Mouse (Mus musculus) heart, adult 2 months (tissue): ENCODE measurements around the gene Rcc2. TPM values are rescaled to one million over a fixed set of nuclear protein-coding genes. Genes with fewer than 3 reads are reported as not detected.

ENCODE experiments used
- DNase-seq, 2 experiments: peaks; one replicate each; pipeline ENCODE4 v3.0.0; 2021
- H3K27ac ChIP-seq: fragments of 200-600 bp; 2 replicates; pipeline ENCODE4 v1.8.1; 2022
- H3K27me3 ChIP-seq: fragments of 200-500 bp; 2 replicates; pipeline ENCODE4 v1.6.1; 2012; ENCODE audit warnings: mild to moderate bottlenecking, low read length, inconsistent platforms, mixed read lengths; ENCODE audit not compliant: control insufficient read depth, insufficient read depth
- H3K36me3 ChIP-seq: fragments of 200-500 bp; 2 replicates; pipeline ENCODE4 v1.6.1; 2012; ENCODE audit warnings: low read length, inconsistent platforms; ENCODE audit not compliant: control insufficient read depth, insufficient read depth
- H3K4me1 ChIP-seq: fragments of 200-500 bp; 2 replicates; pipeline ENCODE4 v1.6.1; 2011; ENCODE audit warnings: low read length; ENCODE audit not compliant: control insufficient read depth, insufficient read depth
- H3K4me3 ChIP-seq: fragments of 200-600 bp; 2 replicates; pipeline ENCODE4 v1.8.1; 2022
- H3K79me2 ChIP-seq: fragments of 200-500 bp; replicated peaks from 2 replicates; pipeline ENCODE4 v1.6.1; 2012; ENCODE audit warnings: mild to moderate bottlenecking, inconsistent platforms, low read length, moderate library complexity, mixed read lengths; ENCODE audit not compliant: control insufficient read depth, insufficient read depth
- H3K9ac ChIP-seq: fragments of 200-500 bp; 2 replicates; pipeline ENCODE4 v1.6.1; 2012; ENCODE audit warnings: low read depth, mild to moderate bottlenecking, control low read depth, inconsistent platforms, low read length, mixed read lengths
- CTCF ChIP-seq: fragments of 200-600 bp; IDR thresholded peaks from 2 replicates; pipeline ENCODE4 v1.8.1; 2022; ENCODE audit warnings: antibody characterized with exemption, mild to moderate bottlenecking, moderate library complexity
- EP300 ChIP-seq: fragments of 200-500 bp; IDR thresholded peaks from 2 replicates; pipeline ENCODE4 v1.6.1; 2011; ENCODE audit warnings: low read depth, low read length, control low read depth; ENCODE audit not compliant: insufficient read depth
- POLR2A ChIP-seq: fragments of 200-500 bp; IDR thresholded peaks from 2 replicates; pipeline ENCODE4 v1.6.1; 2011; ENCODE audit warnings: mild to moderate bottlenecking, low read depth, low read length, control low read depth; ENCODE audit not compliant: insufficient read depth
- WGBS: fragments of 180-500 bp; shearing (Covaris S2); methylation state at CpG from one replicate; pipeline ENCODE4 v1.1.7; 2018; 5-methylcytosine and 5-hydroxymethylcytosine counted together
- intact Hi-C: fragments of 180-260 bp; cut with DNase I; formaldehyde crosslinking; loops from one replicate; pipeline ENCODE4 v1.15.1; 2025
- microRNA-seq, 2 experiments: library from miRNA; unstranded; fragments of <30 nt; microRNA quantifications; one replicate each; pipeline ENCODE4 v1.2.0; 2021
- polyA plus RNA-seq: library from polyadenylated mRNA; depleted of rRNA; stranded (reverse); fragments of >200 nt; gene quantifications from 2 replicates; pipeline ENCODE4 v1.2.3, GENCODE M21; 2012; rRNA removed
- total RNA-seq, 2 experiments: library from RNA; stranded (reverse); gene quantifications; 2 replicates each; pipeline ENCODE4 v1.2.3; 2021

The Rcc2 gene
- total and polyA plus RNA-seq, 3 experiments, result 13.7 to 14.2 (median 14.1) TPM

DNA sequence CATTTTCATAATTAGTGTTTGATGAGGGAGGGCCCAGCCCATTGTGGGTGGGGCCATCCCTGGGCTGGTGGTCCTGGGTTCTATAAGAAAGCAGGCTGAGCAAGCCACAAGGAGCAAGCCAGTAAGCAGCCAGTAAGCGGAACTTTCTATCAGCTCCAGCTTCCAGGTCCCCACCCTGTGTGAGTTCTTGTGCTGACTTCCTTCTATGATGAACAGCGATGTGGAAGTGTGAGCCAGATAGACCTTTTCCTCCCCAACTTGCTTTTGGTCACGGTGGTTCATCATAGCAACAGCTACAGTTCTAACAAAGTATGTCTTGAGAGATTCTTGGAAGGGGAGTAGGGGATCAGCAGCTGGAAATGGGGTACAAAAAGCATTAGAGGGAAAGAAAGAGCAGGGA lies 65.6 kb downstream of the Rcc2 start:
- Histone ChIP-seq H3K36me3 (no peaks in the 10 kb centered on the region), H3K4me1 (peaks cover 3% of the 10 kb centered on the region; the same call in 1 of the 2 replicates), H3K27me3 (no peaks in the 10 kb centered on the region), H3K27ac (no peak overlapping the region), H3K79me2 (no peaks in the 10 kb centered on the region), H3K9ac (no peak overlapping the region), H3K4me3 (no peak overlapping the region)
- WGBS, result 42% methylated on average over 3 of the region's 3 CpGs
- intact Hi-C loops, result no loop called here
- TF ChIP-seq POLR2A (no peak), CTCF (no peak), EP300 (no peak)
- no peak for DNase-seq

DNA sequence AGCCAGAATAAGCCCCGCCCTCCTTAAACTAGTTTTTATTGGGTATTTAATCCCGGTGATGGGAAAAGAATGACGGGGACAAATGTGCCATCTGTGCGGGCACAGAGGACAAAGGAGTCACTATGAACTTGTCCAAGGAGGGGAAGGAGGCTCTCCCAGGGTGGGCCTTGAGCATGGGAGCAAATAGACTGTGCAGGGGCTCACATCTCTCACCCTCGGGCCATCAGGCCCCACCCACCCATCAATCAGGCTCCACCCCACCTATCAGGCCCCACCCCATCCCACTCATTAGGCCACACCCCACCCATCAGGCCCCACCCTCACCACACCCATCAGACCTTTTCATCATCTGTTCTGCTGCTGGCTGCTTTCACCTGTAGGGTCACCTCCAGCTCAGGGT lies 68.6 kb downstream of the Rcc2 start:
- H3K4me1 ChIP-seq, result peaks cover 3% of the 10 kb centered on the region; the same call in 1 of the 2 replicates
- H3K27ac ChIP-seq, result no peak overlapping the region

DNA sequence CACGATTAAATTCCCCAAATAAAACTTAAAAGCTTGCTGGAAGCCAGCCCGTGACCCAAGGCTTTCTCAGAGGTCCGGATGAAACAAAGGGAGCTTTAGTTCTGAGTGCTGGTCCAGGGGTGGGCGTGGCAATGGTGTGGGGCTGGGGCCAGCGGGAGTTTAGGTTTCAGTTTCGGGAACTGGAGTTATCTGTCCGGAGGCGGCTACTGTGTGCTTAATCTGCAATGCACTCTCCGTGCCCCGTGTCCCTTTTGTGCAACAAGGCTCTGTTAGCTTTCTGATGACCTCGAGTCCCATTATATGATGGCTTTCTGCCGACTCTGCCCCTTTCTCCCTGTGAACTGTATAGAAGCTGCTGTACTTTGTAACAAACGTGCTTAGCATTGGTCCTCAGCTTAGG lies 70.1 kb downstream of the Rcc2 start:
- DNase-seq, result peak; percentile 70 to 71
- H3K27ac ChIP-seq, result peak overlapping the region; percentile 13
- H3K79me2 ChIP-seq, result no peaks in the 10 kb centered on the region
- intact Hi-C loops, result no loop called here
- WGBS, result 2% methylated on average over 13 of the region's 13 CpGs
- peak overlapping the region; percentile 47 for H3K4me3 ChIP-seq
- no peaks in the 10 kb centered on the region for H3K27me3 ChIP-seq
- H3K36me3 ChIP-seq, result no peaks in the 10 kb centered on the region
- peak overlapping the region; percentile 71 for H3K9ac ChIP-seq
- peaks cover 3% of the 10 kb centered on the region; the same call in 1 of the 2 replicates for H3K4me1 ChIP-seq
- TF ChIP-seq CTCF (no peak), EP300 (no peak)

More for the DNA sequence above, 68.6 kb downstream of the Rcc2 start:
- H3K36me3 ChIP-seq, result no peaks in the 10 kb centered on the region
- no peaks in the 10 kb centered on the region for H3K79me2 ChIP-seq
- no peak for DNase-seq
- no peak overlapping the region for H3K4me3 ChIP-seq
- intact Hi-C loops, result no loop called here
- TF ChIP-seq POLR2A, result no peak
- TF ChIP-seq CTCF, result no peak
- no peak for TF ChIP-seq EP300
- H3K9ac ChIP-seq, result no peak overlapping the region
- 85% methylated on average over 5 of the region's 5 CpGs for WGBS
- H3K27me3 ChIP-seq, result no peaks in the 10 kb centered on the region

DNA sequence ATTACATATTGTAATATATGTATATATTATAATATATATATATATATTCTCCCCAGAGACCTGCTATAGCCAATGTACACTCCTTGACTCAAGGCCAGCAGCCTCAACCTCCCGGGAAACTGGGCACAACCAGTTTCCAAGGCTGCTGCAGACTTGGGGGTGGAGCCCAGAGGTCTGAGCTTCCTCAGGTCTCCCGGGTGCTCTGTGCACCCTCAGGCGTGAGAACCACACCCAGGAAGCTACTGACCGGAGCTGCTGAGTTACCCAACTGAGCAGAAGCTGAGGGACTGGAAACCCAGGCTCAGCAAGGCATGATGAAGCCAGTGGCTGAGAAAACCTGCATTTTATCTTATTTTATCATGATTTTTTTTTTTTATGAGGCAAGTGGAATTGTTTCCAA lies 70.8 kb downstream of the Rcc2 start:
- TF ChIP-seq CTCF, result no peak
- no peak for TF ChIP-seq POLR2A
- no peak for TF ChIP-seq EP300
- Histone ChIP-seq H3K36me3 (no peaks in the 10 kb centered on the region), H3K27me3 (no peaks in the 10 kb centered on the region), H3K4me3 (no peak overlapping the region), H3K79me2 (no peaks in the 10 kb centered on the region), H3K27ac (no peak overlapping the region), H3K9ac (no peak overlapping the region), H3K4me1 (peaks cover 3% of the 10 kb centered on the region; the same call in 1 of the 2 replicates)
- peak in 1 of 2 experiments; percentile 42 for DNase-seq
- intact Hi-C loops, result no loop called here
- 19% methylated on average over 4 of the region's 4 CpGs for WGBS

Small RNA genes within 50 kb of the gene (microRNA-seq; reads per million reads assigned to microRNA genes)
- gene Gm23045, result 0 reads per million in 2 experiments
- 0 reads per million in 2 experiments for gene Gm25951

Other genes starting within 250 kb of the Rcc2 start
- gene Arhgef10l, start 34.5 kb upstream of the Rcc2 start, total RNA-seq, result 10 to 100 TPM; 61.0 to 74.4 TPM
- 54.7 and 75.6 TPM in 2 replicates for gene Arhgef10l, start 34.5 kb upstream of the Rcc2 start, polyA plus RNA-seq
- not detected for gene Padi6, start 42.1 kb downstream of the Rcc2 start, total RNA-seq
- gene Padi6, start 42.1 kb downstream of the Rcc2 start, polyA plus RNA-seq, result not detected in 2 replicates
- 1 to 10 TPM in 1 of 2 experiments, under 1 TPM in 1; 0.70 to 2.5 TPM for gene Padi4, start 73.7 kb downstream of the Rcc2 start, total RNA-seq
- gene Padi4, start 73.7 kb downstream of the Rcc2 start, polyA plus RNA-seq, result 1.9 and 2.6 TPM in 2 replicates
- under 1 TPM; 0.09 to 0.16 TPM for gene Padi3, start 110.1 kb downstream of the Rcc2 start, total RNA-seq
- gene Padi3, start 110.1 kb downstream of the Rcc2 start, polyA plus RNA-seq, result 0.06 TPM in 1 of 2 replicates, not detected in the other
- gene Padi1, start 145.2 kb downstream of the Rcc2 start, total RNA-seq, result not detected
- gene Padi1, start 145.2 kb downstream of the Rcc2 start, polyA plus RNA-seq, result 0.47 TPM in 1 of 2 replicates, not detected in the other
- under 1 TPM; 0.31 to 0.96 TPM for gene Padi2, start 205.8 kb downstream of the Rcc2 start, total RNA-seq
- 1.3 and 1.4 TPM in 2 replicates for gene Padi2, start 205.8 kb downstream of the Rcc2 start, polyA plus RNA-seq